Mouse (Mus musculus): Measurements from ENCODE around the gene Fuk.

GRCm38 (mm10) chr8:110887551-110887950, 14.7 kb downstream of the Fuk start:
- TF ChIP-seq CTCF (IDR thresholded peaks at IDR 0.05; ENCODE audit: borderline replicate concordance, extremely low read depth, insufficient read depth, insufficient read length) (no peak), POLR2A (IDR thresholded peaks at IDR 0.05; ENCODE audit: borderline replicate concordance, extremely low read depth, insufficient read depth, insufficient read length, poor library complexity, severe bottlenecking) (no peak)
